Mouse (Mus musculus) midbrain, embryonic 16.5 days (tissue): ENCODE measurements around the gene Spns3. TPM values are rescaled to one million over a fixed set of nuclear protein-coding genes. Genes with fewer than 3 reads are reported as not detected.
A peak's percentile ranks its signal among the peaks of the same experiment; 100 is the strongest.

Experiments used
- ATAC-seq: fragments of 200-750 bp; cut with Nextera tagmentation; 2 replicates; pipeline ENCODE4 v1.8.0; 2017; ENCODE audit warnings: moderate TSS enrichment
- H3K27ac ChIP-seq: fragments of 300-500 bp; sonication (generic); 2 replicates; pipeline ENCODE4 v1.5.1; 2014; ENCODE audit warnings: mild to moderate bottlenecking, low read length, mixed read lengths
- H3K27me3 ChIP-seq: fragments of 300-500 bp; sonication (generic); 2 replicates; pipeline ENCODE4 v1.6.1; 2014; ENCODE audit warnings: low read depth, low read length, mixed read lengths; ENCODE audit not compliant: control insufficient read depth, insufficient read depth
- H3K36me3 ChIP-seq: fragments of 300-500 bp; sonication (generic); 2 replicates; pipeline ENCODE4 v1.6.1; 2014; ENCODE audit warnings: mild to moderate bottlenecking, low read length, moderate library complexity, mixed read lengths; ENCODE audit not compliant: control insufficient read depth, insufficient read depth
- H3K4me1 ChIP-seq: fragments of 300-500 bp; sonication (generic); 2 replicates; pipeline ENCODE4 v1.6.1; 2014; ENCODE audit warnings: mild to moderate bottlenecking, low read length, mixed read lengths; ENCODE audit not compliant: control insufficient read depth, insufficient read depth
- H3K4me2 ChIP-seq: fragments of 300-500 bp; sonication (generic); 2 replicates; pipeline ENCODE4 v1.6.1; 2014; ENCODE audit warnings: mild to moderate bottlenecking, low read length, mixed read lengths
- H3K4me3 ChIP-seq: fragments of 300-500 bp; sonication (generic); 2 replicates; pipeline ENCODE4 v1.5.1; 2014; ENCODE audit warnings: low read depth, mild to moderate bottlenecking, low read length, moderate library complexity, mixed read lengths
- H3K9ac ChIP-seq: fragments of 300-500 bp; sonication (generic); 2 replicates; pipeline ENCODE4 v1.6.1; 2014; ENCODE audit warnings: low read depth, low read length, mixed read lengths
- H3K9me3 ChIP-seq: fragments of 300-500 bp; sonication (generic); replicated peaks from 2 replicates; pipeline ENCODE4 v1.6.1; 2014; ENCODE audit warnings: mild to moderate bottlenecking, low read length, mixed read lengths; ENCODE audit not compliant: control insufficient read depth, poor library complexity, severe bottlenecking
- WGBS: fragments of 180-500 bp; shearing (Covaris S2); extraction: QIAGEN DNeasy Blood & Tissue Kit; methylation state at CpG from one replicate; pipeline ENCODE4 v1.1.7; 2014; 5-methylcytosine and 5-hydroxymethylcytosine counted together
- polyA plus RNA-seq: library from polyadenylated mRNA; unstranded; fragments of >200 nt; fragmentation: Nextera tagmentation; extraction: Ambion mirVana; gene quantifications from 2 replicates; pipeline ENCODE4 v1.2.1, GENCODE M21; 2015

Spns3 gene
- polyA plus RNA-seq, 1 experiment from 2014 or later, result not detected

GRCm38 (mm10) chr11:72578471-72578870 lies 28.2 kb upstream of the Spns3 start:
- Histone ChIP-seq H3K4me2 (no peak overlapping the region), H3K27me3 (no peaks in the 10 kb centered on the region), H3K27ac (no peak overlapping the region), H3K9me3 (no peaks in the 10 kb centered on the region), H3K4me1 (peaks cover 2% of the 10 kb centered on the region; the same call in 1 of the 2 replicates), H3K4me3 (no peak overlapping the region), H3K9ac (no peak overlapping the region), H3K36me3 (no peaks in the 10 kb centered on the region)
- 81% methylated on average over 4 of the region's 4 CpGs for WGBS
- ATAC-seq, result no peak

- H3K27me3 ChIP-seq, result no peaks in the 10 kb centered on the region
- no peak for ATAC-seq
Observed at GRCm38 (mm10) chr11:72576466-72577351, 26.4 kb upstream of the Spns3 start.

GRCm38 (mm10) chr11:72576111-72576465 lies 25.8 kb upstream of the Spns3 start:
- ATAC-seq, result no peak
- H3K4me1 ChIP-seq, result peaks cover 2% of the 10 kb centered on the region; the same call in 1 of the 2 replicates
- no peaks in the 10 kb centered on the region for H3K36me3 ChIP-seq
- H3K4me3 ChIP-seq, result no peak overlapping the region
- no peak overlapping the region for H3K9ac ChIP-seq
- H3K4me2 ChIP-seq, result peak overlapping the region; percentile 64
- H3K9me3 ChIP-seq, result no peaks in the 10 kb centered on the region
- 22% methylated on average over 7 of the region's 7 CpGs for WGBS
- no peak overlapping the region for H3K27ac ChIP-seq
- H3K27me3 ChIP-seq, result no peaks in the 10 kb centered on the region

More at GRCm38 (mm10) chr11:72576466-72577351, 26.4 kb upstream of the Spns3 start:
- Histone ChIP-seq H3K27ac (0 out of 2 replicates have a peak overlapping the region, but pooled peaks have one; percentile 2), H3K36me3 (no peaks in the 10 kb centered on the region), H3K4me1 (peaks cover 2% of the 10 kb centered on the region; the same call in 1 of the 2 replicates), H3K4me2 (peak overlapping the region; percentile 64), H3K9ac (peak overlapping the region; percentile 49), H3K9me3 (no peaks in the 10 kb centered on the region), H3K4me3 (peak overlapping the region; percentile 29)
- 2% methylated on average over 24 of the region's 24 CpGs for WGBS

- Histone ChIP-seq H3K4me1 (peaks cover 2% of the 10 kb centered on the region; the same call in 1 of the 2 replicates), H3K27me3 (no peaks in the 10 kb centered on the region), H3K4me2 (no peak overlapping the region), H3K9ac (no peak overlapping the region), H3K9me3 (no peaks in the 10 kb centered on the region), H3K27ac (no peak overlapping the region), H3K4me3 (no peak overlapping the region), H3K36me3 (no peaks in the 10 kb centered on the region)
- ATAC-seq, result no peak
- WGBS, result 90% methylated on average over 1 of the region's 1 CpGs
Observed at GRCm38 (mm10) chr11:72573819-72574218, 23.5 kb upstream of the Spns3 start.

- 3% methylated on average over 18 of the region's 18 CpGs for WGBS
- H3K4me1 ChIP-seq, result no peaks in the 10 kb centered on the region
- no peak overlapping the region for H3K27ac ChIP-seq
- no peaks in the 10 kb centered on the region for H3K27me3 ChIP-seq
- peak overlapping the region; percentile 37; the same call in 1 of the 2 replicates for H3K9ac ChIP-seq
- ATAC-seq, result peak; percentile 89
- no peaks in the 10 kb centered on the region for H3K9me3 ChIP-seq
- peak overlapping the region; percentile 54 for H3K4me2 ChIP-seq
- no peaks in the 10 kb centered on the region for H3K36me3 ChIP-seq
- peak overlapping the region; percentile 21 for H3K4me3 ChIP-seq
Observed at GRCm38 (mm10) chr11:72570319-72570979, 20.1 kb upstream of the Spns3 start.

GRCm38 (mm10) chr11:72569671-72570318 lies 19.5 kb upstream of the Spns3 start:
- peak overlapping the region; percentile 54; the same call in 1 of the 2 replicates for H3K4me2 ChIP-seq
- no peaks in the 10 kb centered on the region for H3K36me3 ChIP-seq
- no peaks in the 10 kb centered on the region for H3K4me1 ChIP-seq
- no peak overlapping the region for H3K9ac ChIP-seq
- H3K27ac ChIP-seq, result no peak overlapping the region
- H3K9me3 ChIP-seq, result no peaks in the 10 kb centered on the region
- no peak overlapping the region for H3K4me3 ChIP-seq
- no peaks in the 10 kb centered on the region for H3K27me3 ChIP-seq
- ATAC-seq, result no peak
- 67% methylated on average over 11 of the region's 11 CpGs for WGBS

GRCm38 (mm10) chr11:72569051-72569450 lies 18.7 kb upstream of the Spns3 start:
- H3K36me3 ChIP-seq, result no peaks in the 10 kb centered on the region
- no peak overlapping the region for H3K4me2 ChIP-seq
- no peaks in the 10 kb centered on the region for H3K27me3 ChIP-seq
- WGBS, result 68% methylated on average over 8 of the region's 8 CpGs
- no peak overlapping the region for H3K27ac ChIP-seq
- H3K9ac ChIP-seq, result no peak overlapping the region
- ATAC-seq, result no peak
- no peaks in the 10 kb centered on the region for H3K4me1 ChIP-seq
- no peaks in the 10 kb centered on the region for H3K9me3 ChIP-seq
- no peak overlapping the region for H3K4me3 ChIP-seq

- no peak for ATAC-seq
- no peaks in the 10 kb centered on the region for H3K36me3 ChIP-seq
Observed at GRCm38 (mm10) chr11:72566816-72567338, 16.6 kb upstream of the Spns3 start.

More at GRCm38 (mm10) chr11:72566816-72567338, 16.6 kb upstream of the Spns3 start:
- no peak overlapping the region for H3K4me3 ChIP-seq
- 41% methylated on average over 10 of the region's 10 CpGs for WGBS
- H3K4me1 ChIP-seq, result no peaks in the 10 kb centered on the region
- no peaks in the 10 kb centered on the region for H3K27me3 ChIP-seq
- no peak overlapping the region for H3K27ac ChIP-seq
- H3K9me3 ChIP-seq, result no peaks in the 10 kb centered on the region
- no peak overlapping the region for H3K4me2 ChIP-seq
- no peak overlapping the region for H3K9ac ChIP-seq
